Mouse (Mus musculus) olfactory bulb, adult 2 months (tissue): ENCODE measurements around the gene Dnajc28.

Source experiments
- CTCF ChIP-seq: fragments of 200-500 bp; IDR thresholded peaks from 2 replicates; pipeline ENCODE4 v1.5.1; 2012; ENCODE audit warnings: low read depth, mild to moderate bottlenecking, low read length, moderate library complexity; ENCODE audit not compliant: insufficient read depth
- POLR2A ChIP-seq: fragments of 200-500 bp; IDR thresholded peaks from 2 replicates; pipeline ENCODE4 v1.6.1; 2012; ENCODE audit warnings: mild to moderate bottlenecking, low read depth, low read length, moderate library complexity; ENCODE audit not compliant: insufficient read depth

DNA sequence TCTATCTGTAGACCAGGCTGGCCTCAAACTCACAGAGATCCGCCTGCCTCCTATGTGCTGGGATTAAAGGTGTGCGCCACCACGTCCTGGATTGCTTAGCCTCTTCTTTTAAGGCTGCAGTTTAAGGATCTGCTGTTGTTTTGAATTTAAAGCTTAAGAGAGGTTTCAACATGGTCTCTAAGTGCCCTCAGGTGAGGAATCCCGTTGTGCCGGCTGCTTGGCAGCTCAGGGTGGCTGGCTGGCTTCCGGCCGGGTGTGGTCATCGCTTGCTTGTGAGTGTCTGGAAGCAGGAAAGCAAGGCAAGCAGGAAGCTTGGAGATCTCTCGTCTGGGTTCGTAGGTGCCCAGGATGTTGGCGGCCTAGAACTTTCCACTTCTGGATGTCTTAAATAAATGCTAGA lies 2.2 kb upstream of the Dnajc28 start:
- no peak for TF ChIP-seq CTCF
- TF ChIP-seq POLR2A, result no peak
